Mouse (Mus musculus) left cerebral cortex, postnatal 10 days (tissue): ENCODE measurements at regions not wholly inside any gene's neighbourhood (a gene's known extent, or its start where the extent isn't known, plus 50 kb on each side); places are given as distances from the start of the nearest gene placed in this dataset.

Source experiments
- DNase-seq, 2 experiments: peaks; one replicate each; pipeline ENCODE4 v3.0.0; 2021 to 2022; ENCODE audit warnings: low spot score in 2 of 2, mixed read lengths in 1 of 2; ENCODE audit errors: extremely low spot score in 1 of 2
- intact Hi-C: fragments of 180-260 bp; cut with DNase I; formaldehyde crosslinking; loops from one replicate; pipeline ENCODE4 v1.15.1; 2025

DNA sequence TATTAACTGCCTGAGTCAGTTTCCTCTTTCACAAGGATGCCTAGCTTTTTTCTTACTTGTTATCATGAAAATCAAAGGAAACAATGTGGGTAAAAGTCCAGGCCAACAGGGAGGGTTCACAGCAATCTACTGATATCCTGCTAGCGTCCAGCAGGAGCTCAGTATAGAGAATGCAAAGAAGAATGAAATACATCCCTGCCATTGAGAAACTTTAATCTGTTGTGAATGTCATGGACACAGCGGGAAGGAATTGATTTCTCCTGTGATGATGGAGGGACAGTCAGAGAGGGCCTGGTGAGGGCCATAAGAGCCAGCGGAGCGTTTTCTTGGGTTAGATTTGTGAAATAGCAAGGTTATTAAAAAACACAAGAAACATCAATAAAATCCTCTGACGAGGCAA lies 60.0 kb upstream of the Pde3a start:
- intact Hi-C loops = no loop called here
- no peak for DNase-seq

DNA sequence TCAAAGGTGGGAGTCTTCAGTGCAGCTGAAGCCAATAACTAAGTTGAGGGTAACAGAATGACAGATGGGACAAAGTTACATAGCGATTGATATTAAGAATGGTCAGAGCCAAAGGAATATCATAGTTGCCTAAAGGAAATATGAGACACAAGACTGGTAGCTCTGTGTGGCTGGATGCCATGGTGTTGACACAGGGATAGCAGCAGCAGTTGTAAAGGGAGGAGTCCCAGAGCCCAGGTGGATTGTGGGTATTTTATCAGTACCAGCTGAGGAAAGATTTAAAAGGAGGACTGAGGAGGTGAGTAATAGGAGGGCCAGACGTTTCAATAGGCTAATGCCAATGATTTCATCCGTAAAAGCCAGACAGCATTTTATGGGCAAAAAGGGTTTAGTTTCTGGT lies 59.4 kb upstream of the Pde3a start:
- intact Hi-C loops = no loop called here
- no peak for DNase-seq

DNA sequence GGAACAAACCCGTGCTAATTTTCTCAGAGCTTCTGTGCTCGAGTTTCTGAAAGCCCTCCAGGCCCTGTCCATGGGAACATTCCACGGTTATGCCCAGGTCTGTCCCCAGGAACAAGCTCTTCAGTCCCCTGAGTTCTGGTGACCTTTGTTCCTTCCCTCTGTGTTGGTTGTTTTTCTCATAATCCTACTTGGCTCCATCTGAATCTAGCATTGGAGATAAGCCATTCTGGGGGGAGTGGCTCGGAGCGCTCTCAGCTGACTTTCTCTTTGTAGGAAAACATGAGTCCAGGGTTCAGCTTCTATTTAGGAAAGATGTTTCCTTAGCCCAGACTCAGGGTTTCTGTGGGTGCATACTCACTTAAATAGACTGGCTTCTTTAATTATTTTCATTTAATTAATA lies 58.7 kb upstream of the Pde3a start:
- intact Hi-C loops = no loop called here
- no peak for DNase-seq

DNA sequence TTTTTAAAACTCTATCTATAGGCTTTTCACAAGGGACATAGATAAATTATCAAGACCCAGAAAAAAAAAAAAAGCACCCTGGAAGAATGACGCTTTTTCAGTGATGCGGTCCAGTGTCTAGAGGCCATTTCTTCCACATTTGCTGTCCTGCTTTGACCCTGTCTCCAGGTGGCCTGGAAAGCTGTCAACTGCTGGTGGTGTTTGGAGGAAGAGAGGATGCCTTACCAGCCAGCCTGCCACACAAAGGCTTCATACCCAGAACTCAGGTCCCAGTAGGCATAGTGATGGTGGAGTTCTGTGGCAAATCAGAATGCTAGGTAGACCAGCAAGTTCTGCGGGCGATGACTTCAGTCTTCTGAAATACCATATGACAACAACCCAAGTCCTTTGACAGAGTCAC lies 51.6 kb upstream of the Pde3a start:
- no peak for DNase-seq
- intact Hi-C loops = no loop called here
